Mouse (Mus musculus): ENCODE measurements around the gene Cdc40. TPM values are rescaled to one million over a fixed set of nuclear protein-coding genes. Genes with fewer than 3 reads are reported as not detected.

Gene Cdc40
- polyA plus RNA-seq (2015; fragmentation: Nextera tagmentation; extraction: Ambion mirVana): 30.5 and 32.7 TPM in 2 replicates

GRCm38 (mm10) chr10:40882831-40883643 is at the start of gene Cdc40, which contains the start of gene Wasf1:
Gene Cdc40 (minus strand): TSS chr10:40883311.
Gene Wasf1 (plus strand): TSS chr10:40883475.
- H3K4me3 ChIP-seq: peak within 1 kb of the TSS; percentile 93
- no peaks in the 10 kb centered on the region for H3K9me3 ChIP-seq
- H3K9ac ChIP-seq: peak within 1 kb of the TSS; percentile 94
- H3K4me1 ChIP-seq: peaks cover 13% of the 10 kb centered on the region
- H3K27me3 ChIP-seq: no peaks in the 10 kb centered on the region
- peak; percentile 99 for ATAC-seq (ENCODE audit: borderline replicate concordance, extremely low read depth, low FRiP score, low TSS enrichment)
- H3K36me3 ChIP-seq: no peaks in the 10 kb centered on the region
- under 1% methylated on average over 44 of the region's 44 CpGs for WGBS
- peak within 1 kb of the TSS; percentile 89 for H3K27ac ChIP-seq
- peak within 1 kb of the TSS; percentile 92 for H3K4me2 ChIP-seq

GRCm38 (mm10) chr10:40919464-40919863 is 36.4 kb upstream of the Cdc40 start:
- no peaks in the 10 kb centered on the region for H3K4me1 ChIP-seq
- H3K4me2 ChIP-seq: no peak overlapping the region
- H3K27ac ChIP-seq: no peak overlapping the region
- ATAC-seq (ENCODE audit: borderline replicate concordance, extremely low read depth, low FRiP score, low TSS enrichment): no peak
- H3K9ac ChIP-seq: no peak overlapping the region
- no peaks in the 10 kb centered on the region for H3K9me3 ChIP-seq
- H3K27me3 ChIP-seq: no peaks in the 10 kb centered on the region
- H3K4me3 ChIP-seq: no peak overlapping the region
- 77% methylated on average over 6 of the region's 6 CpGs for WGBS
- H3K36me3 ChIP-seq: no peaks in the 10 kb centered on the region

GRCm38 (mm10) chr10:40918669-40919440 is 35.7 kb upstream of the Cdc40 start:
- Histone ChIP-seq H3K4me2 (no peak overlapping the region), H3K36me3 (no peaks in the 10 kb centered on the region), H3K27ac (no peak overlapping the region), H3K4me1 (no peaks in the 10 kb centered on the region), H3K9me3 (no peaks in the 10 kb centered on the region), H3K4me3 (no peak overlapping the region), H3K9ac (no peak overlapping the region), H3K27me3 (no peaks in the 10 kb centered on the region)
- no peak for ATAC-seq (ENCODE audit: borderline replicate concordance, extremely low read depth, low FRiP score, low TSS enrichment)
- 78% methylated on average over 8 of the region's 8 CpGs for WGBS

- no peaks in the 10 kb centered on the region for H3K27me3 ChIP-seq
- H3K4me1 ChIP-seq: no peaks in the 10 kb centered on the region
- no peaks in the 10 kb centered on the region for H3K9me3 ChIP-seq
- no peak overlapping the region for H3K4me3 ChIP-seq
- no peaks in the 10 kb centered on the region for H3K36me3 ChIP-seq
- 63% methylated on average over 2 of the region's 2 CpGs for WGBS
- H3K4me2 ChIP-seq: no peak overlapping the region
- no peak for ATAC-seq (ENCODE audit: borderline replicate concordance, extremely low read depth, low FRiP score, low TSS enrichment)
- no peak overlapping the region for H3K9ac ChIP-seq
- H3K27ac ChIP-seq: no peak overlapping the region
Measured at GRCm38 (mm10) chr10:40915240-40915639, 32.1 kb upstream of the Cdc40 start.

GRCm38 (mm10) chr10:40910811-40911210 is 27.7 kb upstream of the Cdc40 start:
- H3K9ac ChIP-seq: no peak overlapping the region
- H3K4me1 ChIP-seq: no peaks in the 10 kb centered on the region
- H3K4me2 ChIP-seq: no peak overlapping the region
- H3K27ac ChIP-seq: no peak overlapping the region
- no peak overlapping the region for H3K4me3 ChIP-seq
- H3K27me3 ChIP-seq: no peaks in the 10 kb centered on the region
- ATAC-seq (ENCODE audit: borderline replicate concordance, extremely low read depth, low FRiP score, low TSS enrichment): no peak
- H3K36me3 ChIP-seq: no peaks in the 10 kb centered on the region
- 67% methylated on average over 2 of the region's 2 CpGs for WGBS
- H3K9me3 ChIP-seq: no peaks in the 10 kb centered on the region

GRCm38 (mm10) chr10:40908580-40908979 is 25.5 kb upstream of the Cdc40 start:
- no peak overlapping the region for H3K27ac ChIP-seq
- no peak overlapping the region for H3K4me3 ChIP-seq
- H3K9ac ChIP-seq: no peak overlapping the region
- WGBS: 44% methylated on average over 2 of the region's 2 CpGs
- no peaks in the 10 kb centered on the region for H3K9me3 ChIP-seq
- no peaks in the 10 kb centered on the region for H3K4me1 ChIP-seq
- no peak overlapping the region for H3K4me2 ChIP-seq
- no peak for ATAC-seq (ENCODE audit: borderline replicate concordance, extremely low read depth, low FRiP score, low TSS enrichment)
- H3K27me3 ChIP-seq: no peaks in the 10 kb centered on the region
- no peaks in the 10 kb centered on the region for H3K36me3 ChIP-seq

- no peak for ATAC-seq (ENCODE audit: borderline replicate concordance, extremely low read depth, low FRiP score, low TSS enrichment)
- no peak overlapping the region for H3K4me3 ChIP-seq
- WGBS: 68% methylated on average over 7 of the region's 7 CpGs
- H3K4me2 ChIP-seq: no peak overlapping the region
- no peak overlapping the region for H3K9ac ChIP-seq
- no peaks in the 10 kb centered on the region for H3K4me1 ChIP-seq
- H3K9me3 ChIP-seq: no peaks in the 10 kb centered on the region
- no peaks in the 10 kb centered on the region for H3K27me3 ChIP-seq
- H3K27ac ChIP-seq: no peak overlapping the region
- no peaks in the 10 kb centered on the region for H3K36me3 ChIP-seq
Measured at GRCm38 (mm10) chr10:40906802-40907201, 23.7 kb upstream of the Cdc40 start.

- Histone ChIP-seq H3K9ac (no peak overlapping the region), H3K4me3 (no peak overlapping the region), H3K9me3 (no peaks in the 10 kb centered on the region), H3K36me3 (no peaks in the 10 kb centered on the region), H3K27ac (no peak overlapping the region), H3K4me1 (no peaks in the 10 kb centered on the region), H3K27me3 (no peaks in the 10 kb centered on the region), H3K4me2 (no peak overlapping the region)
- ATAC-seq (ENCODE audit: borderline replicate concordance, extremely low read depth, low FRiP score, low TSS enrichment): no peak
- 81% methylated on average over 1 of the region's 1 CpGs for WGBS
Measured at GRCm38 (mm10) chr10:40906131-40906530, 23.0 kb upstream of the Cdc40 start.

GRCm38 (mm10) chr10:40901786-40902185 is 18.7 kb upstream of the Cdc40 start:
- no peak overlapping the region for H3K9ac ChIP-seq
- H3K4me3 ChIP-seq: no peak overlapping the region
- no peaks in the 10 kb centered on the region for H3K9me3 ChIP-seq
- no peaks in the 10 kb centered on the region for H3K27me3 ChIP-seq
- H3K4me2 ChIP-seq: no peak overlapping the region
- H3K4me1 ChIP-seq: no peaks in the 10 kb centered on the region
- WGBS: 64% methylated on average over 4 of the region's 4 CpGs
- no peaks in the 10 kb centered on the region for H3K36me3 ChIP-seq
- ATAC-seq (ENCODE audit: borderline replicate concordance, extremely low read depth, low FRiP score, low TSS enrichment): no peak
- no peak overlapping the region for H3K27ac ChIP-seq

GRCm38 (mm10) chr10:40896656-40897055 is 13.5 kb upstream of the Cdc40 start:
- H3K9me3 ChIP-seq: no peaks in the 10 kb centered on the region
- WGBS: 47% methylated on average over 5 of the region's 5 CpGs
- H3K36me3 ChIP-seq: no peaks in the 10 kb centered on the region
- H3K4me1 ChIP-seq: no peaks in the 10 kb centered on the region
- ATAC-seq (ENCODE audit: borderline replicate concordance, extremely low read depth, low FRiP score, low TSS enrichment): no peak
- no peak overlapping the region for H3K27ac ChIP-seq
- no peaks in the 10 kb centered on the region for H3K27me3 ChIP-seq
- no peak overlapping the region for H3K9ac ChIP-seq
- H3K4me2 ChIP-seq: no peak overlapping the region
- H3K4me3 ChIP-seq: no peak overlapping the region

GRCm38 (mm10) chr10:40895765-40896164 is 12.7 kb upstream of the Cdc40 start:
- Histone ChIP-seq H3K4me3 (no peak overlapping the region), H3K9ac (no peak overlapping the region), H3K9me3 (no peaks in the 10 kb centered on the region), H3K4me2 (no peak overlapping the region), H3K36me3 (no peaks in the 10 kb centered on the region), H3K27ac (no peak overlapping the region), H3K4me1 (no peaks in the 10 kb centered on the region), H3K27me3 (no peaks in the 10 kb centered on the region)
- no peak for ATAC-seq (ENCODE audit: borderline replicate concordance, extremely low read depth, low FRiP score, low TSS enrichment)
- WGBS: 90% methylated on average over 12 of the region's 12 CpGs

GRCm38 (mm10) chr10:40889146-40889545 is 6.0 kb upstream of the Cdc40 start:
- Histone ChIP-seq H3K27me3 (no peaks in the 10 kb centered on the region), H3K9ac (no peak overlapping the region), H3K27ac (no peak overlapping the region), H3K4me3 (no peak overlapping the region), H3K36me3 (no peaks in the 10 kb centered on the region), H3K4me2 (no peak overlapping the region), H3K9me3 (no peaks in the 10 kb centered on the region), H3K4me1 (no peaks in the 10 kb centered on the region)
- ATAC-seq (ENCODE audit: borderline replicate concordance, extremely low read depth, low FRiP score, low TSS enrichment): no peak
- 75% methylated on average over 4 of the region's 4 CpGs for WGBS
